Mouse (Mus musculus): ENCODE results near the gene Serpina3k.

DNA sequence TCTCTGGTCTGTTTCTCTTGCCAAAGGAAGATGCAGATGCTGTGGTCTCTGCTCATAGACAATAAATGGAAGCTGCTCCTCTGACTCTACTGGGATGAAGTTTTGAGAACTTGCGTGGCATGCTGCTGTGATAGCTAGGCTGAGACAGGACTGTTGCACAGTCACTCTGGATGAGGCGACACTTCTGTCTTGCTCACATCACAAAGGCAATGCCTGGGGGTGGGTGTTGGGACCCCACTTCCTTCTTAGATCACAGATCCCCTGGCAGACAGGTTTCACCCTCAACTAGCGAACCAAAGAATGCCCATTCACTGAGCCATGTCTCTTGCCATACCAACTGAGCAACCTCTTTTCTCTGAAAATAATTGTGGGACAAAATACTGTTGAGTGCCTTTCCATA is 419 bp downstream of the Serpina3k start:
- TF ChIP-seq POLR2A (IDR thresholded peaks at IDR 0.05; ENCODE audit: low read depth, low read length) (no peak), CTCF (conservative IDR thresholded peaks at IDR 0.05; ENCODE audit: insufficient read depth, insufficient read length, low read depth, low read length) (no peak)
